In the genomic region with DNA sequence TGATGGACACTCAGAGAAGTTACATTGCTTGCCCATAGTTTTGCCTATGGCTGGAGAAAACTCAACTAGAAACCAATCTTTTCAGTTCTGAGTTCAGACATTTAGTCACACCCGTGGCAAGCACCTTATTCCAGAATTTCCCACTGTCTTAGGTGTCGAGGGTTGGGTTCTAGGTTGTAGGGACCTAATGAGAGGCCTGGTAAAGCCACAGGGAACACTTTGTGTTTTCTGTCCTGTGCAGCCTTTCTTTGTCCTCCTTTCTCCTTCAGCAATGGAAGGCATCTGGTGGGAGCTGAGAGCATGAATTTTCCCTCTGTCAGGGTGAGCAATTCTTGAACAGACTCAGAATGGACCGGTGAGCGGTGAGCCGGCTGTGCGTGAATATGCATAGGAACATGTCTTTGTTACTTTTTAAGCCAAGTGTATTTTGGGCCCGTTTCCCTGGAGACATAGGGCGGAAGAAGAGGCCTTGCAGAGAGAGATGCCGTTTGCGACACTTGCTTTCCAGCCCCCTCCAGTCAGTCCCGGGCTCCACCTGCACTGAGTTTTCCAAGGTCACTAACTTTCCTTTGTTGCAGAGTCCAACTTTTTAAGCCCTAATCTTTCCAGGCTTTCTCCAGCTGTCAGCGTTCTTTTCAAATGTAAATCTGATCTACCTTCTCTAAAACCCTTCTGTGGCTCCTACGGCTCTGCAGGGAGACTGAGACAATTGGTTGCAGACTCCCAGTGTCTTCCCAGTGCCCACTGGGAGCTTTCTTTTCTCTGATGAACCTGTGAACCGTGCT, we compare ENCODE assay signal across 11 mouse cellular contexts. TPM values are rescaled to one million over a fixed set of nuclear protein-coding genes. Genes with fewer than 3 reads are reported as not detected.
DNase-seq lines count a peak whose midpoint lies in the region; ATAC-seq lines count a peak whose summit lies in the region.
"Had no signal": no experiment of that assay in that cellular context is flagged by ENCODE, and none has a peak within 500 bp of the region (broad histone marks: within the 10 kb centered on the region; RNA-seq: fewer than 3 reads in every experiment).

No protein-coding gene starts in this region.

- H3K27me3 ChIP-seq in liver, embryonic 11.5 days (replicated peaks; ENCODE audit: control insufficient read depth, insufficient read depth, low read length) = no peaks in the 10 kb centered on the region; the same call in 1 of the 2 replicates
- H3K27me3 ChIP-seq: liver, embryonic 15.5 days had no signal

- H3K27ac ChIP-seq in liver, embryonic 11.5 days (ENCODE audit: low read depth, low read length) = no peak overlapping the region
- H3K27ac ChIP-seq: liver, embryonic 15.5 days had no signal

- no peaks in the 10 kb centered on the region for H3K9me3 ChIP-seq in liver, embryonic 11.5 days (ENCODE audit: control insufficient read depth, low read length)
- H3K9me3 ChIP-seq: G1E; liver, embryonic 15.5 days had no signal

- no peaks in the 10 kb centered on the region for H3K4me1 ChIP-seq in liver, embryonic 11.5 days (replicated peaks; ENCODE audit: control insufficient read depth, insufficient read depth, low read length)
- H3K4me1 ChIP-seq: liver, embryonic 15.5 days had no signal

- 46% methylated on average over 14 of the region's 14 CpGs for WGBS in liver, embryonic 11.5 days

- no peak overlapping the region for H3K9ac ChIP-seq in liver, embryonic 11.5 days (ENCODE audit: low read depth, low read length)
- H3K9ac ChIP-seq: liver, embryonic 15.5 days had no signal

- H3K36me3 ChIP-seq in liver, embryonic 11.5 days (ENCODE audit: control insufficient read depth, insufficient read depth, low read length) = no peaks in the 10 kb centered on the region
- H3K36me3 ChIP-seq: G1E; liver, embryonic 15.5 days had no signal

- H3K4me3 ChIP-seq in liver, embryonic 11.5 days (ENCODE audit: low read depth, low read length) = no peak overlapping the region
- H3K4me3 ChIP-seq: liver, embryonic 15.5 days had no signal

- H3K4me2 ChIP-seq in liver, embryonic 11.5 days = no peak overlapping the region
- H3K4me2 ChIP-seq: liver, embryonic 15.5 days had no signal

- DNase-seq in kidney, postnatal 14 days = peak; percentile 37
- DNase-seq in kidney, postnatal 36 days = no peak
- DNase-seq in embryo, embryonic 10 days (ENCODE audit: low spot score) = peak; percentile 80
- peak; percentile 33 to 36 for DNase-seq in frontal cortex, postnatal 25 days (ENCODE audit: low spot score in 2 of 2)
- DNase-seq in right cerebral cortex, adult 2 months (ENCODE audit: low spot score in 2 of 2) = peak; percentile 73 to 76
- DNase-seq in liver, embryonic 11.5 days (ENCODE audit: low spot score) = no peak
- no peak for DNase-seq in gastrocnemius, adult 8-10 months (ENCODE audit: low spot score in 2 of 2)
- no peak for DNase-seq in lung, postnatal 14 days

- no peak for ATAC-seq in liver, embryonic 11.5 days (replicated peaks; ENCODE audit: low FRiP score)

RNA-seq across cellular contexts. Expression of a gene that starts 30.0 kb away (rescaled TPM):
- 0.35 and 0.36 TPM in 2 replicates for polyA plus RNA-seq in liver, embryonic 11.5 days (2014; fragmentation: Nextera tagmentation; extraction: Ambion mirVana)
- total RNA-seq in gastrocnemius, adult 8-10 months (2022) = not detected
- total RNA-seq: G1E had no signal
- polyA plus RNA-seq: G1E; kidney, embryonic 14.5 days; liver, embryonic 15.5 days had no signal

RNA-seq across cellular contexts. Expression of a gene that starts 33.4 kb away (rescaled TPM):
- 0.10 and 0.22 TPM in 2 replicates for polyA plus RNA-seq in liver, embryonic 11.5 days (2014; fragmentation: Nextera tagmentation; extraction: Ambion mirVana)
- under 1 TPM in 1 of 4 experiments, not detected in 3; 0.16 TPM for total RNA-seq in gastrocnemius, adult 8-10 months (2022)
- polyA plus RNA-seq: G1E; liver, embryonic 15.5 days had no signal

RNA-seq across cellular contexts. Expression of a gene that starts 53.0 kb away (rescaled TPM):
- 1.5 and 2.4 TPM in 2 replicates for polyA plus RNA-seq in liver, embryonic 11.5 days (2014; fragmentation: Nextera tagmentation; extraction: Ambion mirVana)
- total RNA-seq in gastrocnemius, adult 8-10 months (2022) = under 1 TPM in 3 of 4 experiments, not detected in 1; 0.27 to 0.72 (median 0.48) TPM
- total RNA-seq: G1E had no signal
- polyA plus RNA-seq: G1E had no signal

Comparison
In these comparisons a context has a peak if more than half of its experiments do, and no peak if none do; other contexts are left out.
1. DNase-seq: peak in kidney, postnatal 14 days (single experiment), embryo, embryonic 10 days (single experiment), frontal cortex, postnatal 25 days (2 of 2) and right cerebral cortex, adult 2 months (2 of 2); none in kidney, postnatal 36 days (0 of 2), liver, embryonic 11.5 days (single experiment), gastrocnemius, adult 8-10 months (0 of 2) and lung, postnatal 14 days (single experiment).